ENCODE assay signal across 8 mouse cellular contexts in genomic region chr5:129670036-129670458, GRCm38 (mm10). TPM values are rescaled to one million over a fixed set of nuclear protein-coding genes. Genes with fewer than 3 reads are reported as not detected.
DNase-seq lines count a peak whose midpoint lies in the region; ATAC-seq and TF ChIP-seq lines count a peak whose summit lies in the region.

Gene Zfp11, minus strand, starts transcription at chr5:129670099.

- H3K36me3 ChIP-seq in embryonic facial prominence, embryonic 14.5 days (ENCODE audit: control insufficient read depth, insufficient read depth, low read length) = no peaks in the 10 kb centered on the region
- H3K36me3 ChIP-seq in heart, adult 2 months (ENCODE audit: control insufficient read depth, insufficient read depth, low read length) = no peaks in the 10 kb centered on the region
- no peaks in the 10 kb centered on the region for H3K36me3 ChIP-seq in kidney, adult 2 months (ENCODE audit: control insufficient read depth, insufficient read depth, low read length)
- no peaks in the 10 kb centered on the region for H3K36me3 ChIP-seq in limb, embryonic 11.5 days (ENCODE audit: control insufficient read depth, insufficient read depth, low read length)
- no peaks in the 10 kb centered on the region for H3K36me3 ChIP-seq in midbrain, embryonic 13.5 days

- peaks cover 5% of the 10 kb centered on the region for H3K79me2 ChIP-seq in heart, adult 2 months (replicated peaks; ENCODE audit: control insufficient read depth, insufficient read depth, low read length)

- ATAC-seq in embryonic facial prominence, embryonic 14.5 days (ENCODE audit: low read depth) = peak; percentile 94
- ATAC-seq in limb, embryonic 11.5 days (ENCODE audit: insufficient number of reproducible peaks, low FRiP score, low TSS enrichment, low read depth) = peak; percentile 77
- ATAC-seq in midbrain, embryonic 13.5 days = peak; percentile 84

- intact Hi-C loops in heart, adult 2 months (cut with DNase I) = loop anchor here (5.0 kb wide), 1 partner anchor 47 kb away; the partner anchor contains the start of gene Mrps17

- H3K9ac ChIP-seq in embryonic facial prominence, embryonic 14.5 days (ENCODE audit: low read depth, low read length) = peak within 1 kb of the TSS; percentile 84
- peak within 1 kb of the TSS; percentile 84 for H3K9ac ChIP-seq in heart, adult 2 months (ENCODE audit: low read depth, low read length)
- peak within 1 kb of the TSS; percentile 90 for H3K9ac ChIP-seq in limb, embryonic 11.5 days (ENCODE audit: low read length)
- peak within 1 kb of the TSS; percentile 85 for H3K9ac ChIP-seq in midbrain, embryonic 13.5 days (replicated peaks)

- H3K4me3 ChIP-seq in embryonic facial prominence, embryonic 14.5 days (ENCODE audit: low read depth, low read length) = peak within 1 kb of the TSS; percentile 61
- H3K4me3 ChIP-seq in heart, adult 2 months = peak within 1 kb of the TSS; percentile 77
- peak within 1 kb of the TSS; percentile 95 for H3K4me3 ChIP-seq in kidney, adult 2 months (ENCODE audit: insufficient read depth, low read depth, low read length)
- H3K4me3 ChIP-seq in limb, embryonic 11.5 days (ENCODE audit: low read depth, low read length) = peak within 1 kb of the TSS; percentile 84
- peak within 1 kb of the TSS; percentile 73 for H3K4me3 ChIP-seq in midbrain, embryonic 13.5 days (replicated peaks)

- no peak within 1 kb of the TSS for H3K27ac ChIP-seq in embryonic facial prominence, embryonic 14.5 days (replicated peaks; ENCODE audit: low read depth, low read length)
- H3K27ac ChIP-seq in heart, adult 2 months = peak within 1 kb of the TSS; percentile 87
- peak within 1 kb of the TSS; percentile 80 for H3K27ac ChIP-seq in kidney, adult 2 months (ENCODE audit: insufficient read depth, low read depth, low read length)
- H3K27ac ChIP-seq in limb, embryonic 11.5 days (replicated peaks; ENCODE audit: low read depth, low read length) = no peak within 1 kb of the TSS
- H3K27ac ChIP-seq in midbrain, embryonic 13.5 days = peak within 1 kb of the TSS; percentile 22; the same call in 1 of the 2 replicates

- no peaks in the 10 kb centered on the region for H3K27me3 ChIP-seq in embryonic facial prominence, embryonic 14.5 days (replicated peaks; ENCODE audit: control insufficient read depth, insufficient read depth, low read length)
- no peaks in the 10 kb centered on the region for H3K27me3 ChIP-seq in heart, adult 2 months (ENCODE audit: control insufficient read depth, insufficient read depth, low read length)
- no peaks in the 10 kb centered on the region for H3K27me3 ChIP-seq in kidney, adult 2 months (replicated peaks; ENCODE audit: control insufficient read depth, insufficient read depth, low read length)
- no peaks in the 10 kb centered on the region for H3K27me3 ChIP-seq in limb, embryonic 11.5 days (ENCODE audit: control insufficient read depth, insufficient read depth, low read length)
- H3K27me3 ChIP-seq in midbrain, embryonic 13.5 days = no peaks in the 10 kb centered on the region

- DNase-seq in urinary bladder, adult 18-20 months (ENCODE audit: low spot score in 2 of 2) = peak; percentile 66 to 81
- DNase-seq in urinary bladder, postnatal 25 days (ENCODE audit: low spot score) = no peak
- DNase-seq in embryonic facial prominence, embryonic 14.5 days (ENCODE audit: low spot score) = peak; percentile 85
- DNase-seq in heart, adult 2 months = peak; percentile 83 to 85
- peak; percentile 90 for DNase-seq in kidney, adult 2 months
- DNase-seq in limb, embryonic 11.5 days (ENCODE audit: low spot score) = peak; percentile 93
- peak; percentile 47 for DNase-seq in spleen, adult 12 weeks (ENCODE audit: low spot score)

- WGBS in embryonic facial prominence, embryonic 14.5 days = under 1% methylated on average over 22 of the region's 23 CpGs
- under 1% methylated on average over 23 of the region's 23 CpGs for WGBS in heart, adult 2 months
- 2% methylated on average over 23 of the region's 23 CpGs for WGBS in kidney, adult 2 months
- WGBS in limb, embryonic 11.5 days = 1% methylated on average over 23 of the region's 23 CpGs
- 1% methylated on average over 23 of the region's 23 CpGs for WGBS in midbrain, embryonic 13.5 days

- H3K4me1 ChIP-seq in embryonic facial prominence, embryonic 14.5 days (ENCODE audit: control insufficient read depth, insufficient read depth, low read length) = peaks cover 9% of the 10 kb centered on the region; the same call in 1 of the 2 replicates
- peaks cover 1% of the 10 kb centered on the region; the same call in 1 of the 2 replicates for H3K4me1 ChIP-seq in heart, adult 2 months (ENCODE audit: control insufficient read depth, insufficient read depth, low read length)
- no peaks in the 10 kb centered on the region; the same call in 1 of the 2 replicates for H3K4me1 ChIP-seq in kidney, adult 2 months (ENCODE audit: control insufficient read depth, insufficient read depth, low read length)
- peaks cover 5% of the 10 kb centered on the region for H3K4me1 ChIP-seq in limb, embryonic 11.5 days (ENCODE audit: control insufficient read depth, insufficient read depth, low read length)
- peaks cover 14% of the 10 kb centered on the region for H3K4me1 ChIP-seq in midbrain, embryonic 13.5 days (replicated peaks)

- H3K9me3 ChIP-seq in embryonic facial prominence, embryonic 14.5 days (ENCODE audit: control insufficient read depth, low read length) = peaks cover 7% of the 10 kb centered on the region; the same call in 1 of the 2 replicates
- no peaks in the 10 kb centered on the region for H3K9me3 ChIP-seq in limb, embryonic 11.5 days (ENCODE audit: control insufficient read depth, low read length)
- peaks cover 9% of the 10 kb centered on the region; the same call in 1 of the 2 replicates for H3K9me3 ChIP-seq in midbrain, embryonic 13.5 days

- peak within 1 kb of the TSS; percentile 56 for H3K4me2 ChIP-seq in embryonic facial prominence, embryonic 14.5 days (ENCODE audit: low read depth, low read length)
- peak within 1 kb of the TSS; percentile 83 for H3K4me2 ChIP-seq in limb, embryonic 11.5 days (ENCODE audit: low read depth, severe bottlenecking)
- H3K4me2 ChIP-seq in midbrain, embryonic 13.5 days (replicated peaks) = peak within 1 kb of the TSS; percentile 71

- peak; percentile 92 for TF ChIP-seq POLR2A in heart, adult 2 months (IDR thresholded peaks at IDR 0.05; ENCODE audit: insufficient read depth, low read depth, low read length)
- peak; percentile 90 for TF ChIP-seq POLR2A in kidney, adult 2 months (IDR thresholded peaks at IDR 0.05; ENCODE audit: low read depth, low read length)

- no peak for TF ChIP-seq CTCF in heart, adult 2 months (IDR thresholded peaks at IDR 0.05)
- no peak for TF ChIP-seq CTCF in kidney, adult 2 months (conservative IDR thresholded peaks at IDR 0.05; ENCODE audit: insufficient read depth, insufficient read length, low read depth, low read length)

- no peak for TF ChIP-seq EP300 in heart, adult 2 months (IDR thresholded peaks at IDR 0.05; ENCODE audit: insufficient read depth, low read depth, low read length)

RNA-seq across cellular contexts. Expression of gene Zfp11, which starts in this region (rescaled TPM):
- 3.8 and 4.2 TPM in 2 replicates for polyA plus RNA-seq in embryonic facial prominence, embryonic 14.5 days (2014; fragmentation: Nextera tagmentation; extraction: Ambion mirVana)
- total RNA-seq in heart, adult 2 months (2021) = 1 to 10 TPM; 2.5 to 3.1 TPM
- 1.7 and 4.0 TPM in 2 replicates for polyA plus RNA-seq in heart, adult 2 months (2012; rRNA removed)
- 2.0 and 2.2 TPM in 2 replicates for polyA plus RNA-seq in kidney, adult 2 months (2012; rRNA removed)
- polyA plus RNA-seq in limb, embryonic 11.5 days (2014; fragmentation: Nextera tagmentation; extraction: Ambion mirVana) = 5.7 and 6.1 TPM in 2 replicates
- 8.7 and 8.9 TPM in 2 replicates for polyA plus RNA-seq in midbrain, embryonic 13.5 days (2015; fragmentation: Nextera tagmentation; extraction: Ambion mirVana)

Comparison
In these comparisons a context has a peak if more than half of its experiments do, and no peak if none do; other contexts are left out.
1. H3K27ac ChIP-seq: peak in heart, adult 2 months (single experiment), kidney, adult 2 months (single experiment) and midbrain, embryonic 13.5 days (single experiment); none in embryonic facial prominence, embryonic 14.5 days (single experiment) and limb, embryonic 11.5 days (single experiment).
2. Peak in every context shown above with its lines, with median percentiles within 50 percentile points of each other: ATAC-seq, H3K4me2 ChIP-seq, H3K4me3 ChIP-seq and H3K9ac ChIP-seq.